Mouse (Mus musculus): Measurements from ENCODE around the gene Cnpy3. TPM values are rescaled to one million over a fixed set of nuclear protein-coding genes. Genes with fewer than 3 reads are reported as not detected.

Cnpy3 gene
- total and polyA plus RNA-seq, 3 experiments = 53.7 to 59.5 (median 56.7) TPM

DNA sequence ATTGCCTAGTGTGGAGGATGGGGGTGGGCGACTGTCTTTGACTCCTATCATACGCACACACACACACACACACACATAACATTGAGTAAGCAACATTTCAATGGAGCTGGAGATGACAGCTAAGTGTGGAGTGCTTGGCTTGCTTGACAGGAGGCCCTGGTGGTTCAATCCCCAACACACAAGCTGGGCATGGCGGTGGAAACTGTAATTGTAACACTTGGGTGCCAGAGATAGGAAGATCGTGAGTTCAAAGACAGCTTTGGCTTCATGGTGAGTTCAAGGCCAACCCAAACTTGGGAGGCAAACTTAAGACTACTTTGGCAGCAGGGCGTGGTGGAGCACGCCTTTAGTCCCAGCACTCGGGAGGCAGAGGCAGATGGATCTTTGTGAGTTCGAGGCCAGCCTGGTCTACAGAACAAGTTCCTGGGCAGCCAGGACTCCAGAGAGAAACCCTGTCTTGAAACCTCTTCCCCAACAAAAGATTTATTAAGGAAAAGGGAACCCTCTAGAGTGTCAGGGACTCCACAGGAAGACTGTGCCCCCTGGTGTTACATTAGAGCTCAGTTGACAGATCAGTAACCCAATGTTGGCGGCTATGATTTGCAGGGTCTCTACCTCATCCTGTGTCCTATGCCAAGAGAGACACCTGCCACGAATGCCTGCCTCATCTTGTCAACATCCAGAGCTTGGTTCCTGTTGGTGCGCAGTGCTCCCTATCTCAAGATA is 37.1 kb downstream of the Cnpy3 start:
- DNase-seq = no peak

- DNase-seq = no peak
Measured at GRCm38 (mm10) chr17:46713849-46714248, 38.2 kb downstream of the Cnpy3 start.

- DNase-seq = no peak
Measured at GRCm38 (mm10) chr17:46712442-46712841, 39.6 kb downstream of the Cnpy3 start.

DNA sequence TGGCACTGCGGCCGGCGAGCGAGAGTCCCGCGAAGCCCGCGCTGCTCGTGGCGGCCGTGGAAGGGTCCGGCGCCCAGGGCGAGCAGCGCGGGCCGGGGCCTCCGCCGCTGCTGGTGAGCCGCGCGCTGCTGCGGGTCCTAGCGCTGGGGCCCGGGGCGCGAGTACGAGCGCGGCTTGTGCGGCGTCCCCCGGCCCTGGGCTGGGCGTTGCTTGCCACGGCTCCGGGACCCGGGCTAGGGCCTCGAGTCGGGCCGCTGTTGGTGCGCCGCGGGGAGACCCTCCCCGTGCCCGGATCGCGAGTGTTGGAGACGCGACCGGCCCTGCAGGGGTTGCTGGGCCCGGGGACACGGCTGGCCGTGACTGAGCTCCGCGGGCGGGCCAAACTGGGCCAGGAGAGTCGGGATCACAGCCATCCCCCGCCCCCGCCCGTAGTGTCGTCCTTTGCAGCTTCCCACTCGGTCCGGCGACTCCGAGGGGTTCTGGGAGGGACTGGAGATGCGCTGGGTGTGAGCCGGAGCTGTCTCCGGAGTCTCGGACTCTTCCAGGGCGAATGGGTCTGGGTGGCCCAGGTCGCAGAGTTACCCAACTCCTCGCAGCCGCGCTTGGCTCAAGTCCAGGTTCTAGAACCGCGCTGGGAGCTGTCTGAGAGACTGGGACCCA is 40.3 kb downstream of the Cnpy3 start:
- peak; percentile 78 for DNase-seq

DNA sequence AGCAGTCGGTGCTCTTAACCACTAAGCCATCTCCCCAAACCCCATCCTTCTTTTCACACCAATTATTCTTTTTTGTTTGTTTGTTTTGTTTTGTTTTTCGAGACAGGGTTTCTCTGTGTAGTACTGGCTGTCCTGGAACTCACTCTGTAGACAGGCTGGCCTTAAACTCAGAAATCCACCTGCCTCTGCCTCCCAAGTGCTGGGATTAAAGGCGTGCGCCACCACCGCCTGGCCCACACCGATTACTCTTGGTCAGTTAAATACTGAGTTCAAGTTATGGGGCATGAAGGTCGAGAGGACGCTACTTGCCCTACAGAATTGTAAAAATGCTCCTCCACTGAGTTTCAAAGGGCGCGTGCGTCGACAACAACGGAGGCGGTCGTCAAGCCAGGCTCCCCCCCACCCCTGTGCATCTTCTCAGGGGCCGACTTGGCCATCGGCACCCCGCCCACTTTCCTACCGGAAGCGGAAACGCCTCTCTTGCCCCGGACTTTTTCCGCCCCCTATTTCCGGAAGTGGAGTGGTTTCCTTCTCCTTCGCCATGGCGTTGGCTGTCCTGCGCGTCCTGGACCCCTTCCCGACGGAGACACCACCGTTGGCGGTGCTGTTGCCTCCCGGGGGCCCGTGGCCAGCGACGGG is 40.9 kb downstream of the Cnpy3 start, which contains the start of gene Pex6:
TSS of gene Pex6 (plus strand) at position 505 of the 639 bp plus-strand sequence.
- DNase-seq = peak; percentile 95

- DNase-seq = no peak
Measured at GRCm38 (mm10) chr17:46706375-46707089, 45.5 kb downstream of the Cnpy3 start.

GRCm38 (mm10) chr17:46704887-46705835 is 46.9 kb downstream of the Cnpy3 start, which contains the start of gene Ppp2r5d:
Gene Ppp2r5d, minus strand, starts transcription at chr17:46705111.
- peak; percentile 98 for DNase-seq

DNA sequence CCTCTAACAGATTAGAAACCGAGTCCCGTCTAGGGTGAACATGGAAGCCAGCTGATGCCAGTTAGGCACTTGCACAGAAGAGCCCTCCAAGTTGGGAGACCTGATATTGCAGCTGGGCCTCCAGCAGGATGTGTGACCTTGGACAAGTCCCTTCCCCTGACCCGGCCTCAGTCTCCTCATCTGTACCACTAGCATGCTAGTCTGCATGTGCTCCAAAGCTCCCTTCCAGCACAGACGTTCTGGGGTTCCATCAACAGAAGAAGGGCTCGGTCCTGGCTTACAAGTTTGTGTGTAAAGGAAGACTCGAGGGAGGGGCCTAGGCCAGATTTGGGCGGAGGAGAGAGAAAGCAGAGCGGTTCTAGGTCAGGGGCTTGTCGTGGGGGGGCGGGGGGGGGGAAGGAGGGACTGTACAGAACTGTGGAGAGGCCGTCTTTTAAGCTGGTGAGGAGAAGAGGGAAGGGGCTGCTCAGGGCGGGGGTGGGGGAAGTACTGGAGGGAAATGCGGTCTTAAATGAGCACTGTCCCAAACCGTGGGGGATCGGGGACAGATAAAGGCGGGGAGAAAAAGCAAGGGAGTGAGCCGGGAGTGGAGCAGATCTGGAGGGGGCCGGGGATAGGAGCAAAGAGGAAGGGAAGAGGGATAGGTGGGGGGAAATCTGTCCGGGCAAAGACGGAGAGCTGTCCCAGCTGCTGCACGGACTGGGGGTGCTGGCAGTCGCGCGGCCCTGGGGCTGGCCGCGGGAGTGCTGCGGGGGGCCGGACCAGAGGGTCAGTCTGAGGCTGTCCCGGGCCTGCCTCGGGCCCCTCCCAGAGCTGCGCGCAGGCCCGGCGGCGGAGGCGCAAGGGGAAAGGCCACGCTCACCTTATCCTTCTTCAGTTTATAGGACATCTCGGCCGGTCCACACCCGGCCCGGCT is 47.8 kb downstream of the Cnpy3 start:
- DNase-seq = no peak

DNA sequence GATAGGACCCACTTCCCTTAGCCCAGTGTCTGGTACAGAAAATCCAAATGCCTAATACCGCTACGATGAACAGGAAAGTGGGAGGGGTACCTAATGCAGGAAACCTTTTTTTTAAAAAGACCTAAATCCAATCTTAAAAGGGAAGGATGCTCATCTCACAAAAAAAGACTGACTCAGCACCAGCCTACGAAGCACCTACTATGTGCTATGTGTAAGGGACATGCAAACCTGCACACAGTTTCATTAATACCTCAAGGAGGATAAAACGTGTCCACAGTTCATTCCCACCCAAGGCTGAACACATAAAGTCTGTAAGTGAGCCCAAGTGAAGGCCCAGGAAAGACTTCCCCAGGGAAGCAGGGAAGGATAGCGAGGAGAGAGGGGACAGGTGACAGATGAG is 49.5 kb downstream of the Cnpy3 start:
- DNase-seq = no peak

DNA sequence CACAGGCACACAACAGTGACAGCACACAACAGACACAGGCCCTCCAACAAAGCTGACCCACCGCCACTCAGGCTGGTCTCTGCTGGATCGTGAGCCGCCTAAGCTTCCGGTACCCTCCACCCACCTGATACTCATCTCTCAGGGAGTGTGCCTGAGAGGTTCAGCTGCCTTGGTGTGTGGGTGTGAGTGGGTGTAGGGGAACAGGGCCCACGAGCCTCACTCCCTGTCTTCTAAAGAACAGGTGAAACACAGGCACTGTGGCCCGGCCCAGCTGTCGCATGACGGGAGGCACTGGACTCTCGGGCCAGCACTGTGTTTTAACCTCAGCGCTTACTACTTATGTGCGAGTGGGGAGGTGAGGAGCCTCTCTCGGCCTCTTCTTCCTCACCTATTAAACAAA is 49.9 kb downstream of the Cnpy3 start:
- no peak for DNase-seq

GRCm38 (mm10) chr17:46701489-46701888 is 50.5 kb downstream of the Cnpy3 start:
- DNase-seq = no peak

GRCm38 (mm10) chr17:46699912-46700311 is 52.1 kb downstream of the Cnpy3 start:
- no peak for DNase-seq

DNA sequence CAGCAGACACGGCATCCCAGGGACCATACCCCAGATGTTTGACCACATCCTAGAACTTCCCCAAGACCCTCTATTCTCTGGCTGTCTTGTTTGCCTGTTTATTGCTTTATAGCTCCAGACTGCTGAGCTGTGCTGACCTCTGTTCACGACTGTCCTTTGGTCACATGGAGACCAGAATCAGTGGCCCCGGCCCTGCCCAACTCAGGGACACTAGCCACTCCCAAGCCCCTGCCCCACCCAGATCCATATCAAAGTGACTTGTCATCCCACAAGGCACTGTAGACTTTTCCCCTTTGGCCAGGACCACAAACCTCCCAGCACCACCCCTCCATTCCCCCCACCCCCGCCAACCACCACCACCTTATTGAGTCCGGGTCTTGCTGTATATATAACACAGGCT is 52.8 kb downstream of the Cnpy3 start:
- DNase-seq = no peak

DNA sequence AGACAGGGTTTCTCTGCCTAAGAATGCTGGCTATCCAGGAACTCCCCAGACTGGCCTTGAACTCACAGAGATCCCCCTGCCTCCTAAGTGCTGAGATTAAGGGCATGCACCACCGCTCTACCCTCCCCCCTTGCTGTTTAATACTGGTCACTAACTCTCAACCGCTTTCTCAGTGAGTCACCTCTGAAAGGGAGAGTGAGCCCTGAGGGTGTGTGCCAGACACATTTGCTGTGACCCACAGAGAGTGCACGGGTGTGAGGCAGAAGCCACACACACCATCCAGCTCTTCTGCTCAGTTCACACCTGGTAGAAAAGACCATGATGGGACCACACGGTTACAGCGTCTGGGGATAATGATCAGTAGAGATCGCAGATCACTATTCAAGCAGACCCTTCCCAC is 53.5 kb downstream of the Cnpy3 start:
- DNase-seq = no peak

DNA sequence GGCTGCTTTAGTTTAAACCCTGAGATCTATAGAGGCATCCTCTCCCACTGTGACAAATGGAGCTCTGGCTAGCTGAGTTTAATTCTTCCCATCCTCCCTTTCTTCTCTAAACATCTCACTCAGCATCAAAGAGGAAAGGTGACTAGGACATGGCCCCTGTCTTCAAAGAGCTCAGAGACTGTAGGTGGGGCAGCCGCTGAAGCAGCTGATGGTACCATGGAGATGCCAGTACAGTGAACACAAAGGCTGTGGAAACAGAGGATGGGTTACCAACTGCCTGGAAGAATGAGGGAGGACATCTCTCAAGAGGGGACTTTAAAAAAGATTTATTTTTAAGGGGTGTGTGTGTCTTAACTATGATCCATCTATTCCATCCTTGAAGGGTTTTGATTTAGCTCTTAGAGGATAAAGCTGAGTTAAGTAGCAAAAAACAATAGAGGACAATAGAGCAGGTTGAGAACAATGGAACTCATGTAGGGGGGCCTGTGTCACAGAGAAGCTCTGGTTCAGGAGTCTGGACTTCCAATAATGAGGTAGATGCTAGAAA is 57.4 kb downstream of the Cnpy3 start:
- DNase-seq = no peak

- DNase-seq = no peak
Measured at GRCm38 (mm10) chr17:46691390-46691789, 60.6 kb downstream of the Cnpy3 start.

GRCm38 (mm10) chr17:46690665-46691064 is 61.3 kb downstream of the Cnpy3 start:
- no peak for DNase-seq

- DNase-seq = no peak
Measured at GRCm38 (mm10) chr17:46685913-46686312, 66.1 kb downstream of the Cnpy3 start.
